Comparison of ENCODE assay signal across 8 mouse cellular contexts in the genomic region with DNA sequence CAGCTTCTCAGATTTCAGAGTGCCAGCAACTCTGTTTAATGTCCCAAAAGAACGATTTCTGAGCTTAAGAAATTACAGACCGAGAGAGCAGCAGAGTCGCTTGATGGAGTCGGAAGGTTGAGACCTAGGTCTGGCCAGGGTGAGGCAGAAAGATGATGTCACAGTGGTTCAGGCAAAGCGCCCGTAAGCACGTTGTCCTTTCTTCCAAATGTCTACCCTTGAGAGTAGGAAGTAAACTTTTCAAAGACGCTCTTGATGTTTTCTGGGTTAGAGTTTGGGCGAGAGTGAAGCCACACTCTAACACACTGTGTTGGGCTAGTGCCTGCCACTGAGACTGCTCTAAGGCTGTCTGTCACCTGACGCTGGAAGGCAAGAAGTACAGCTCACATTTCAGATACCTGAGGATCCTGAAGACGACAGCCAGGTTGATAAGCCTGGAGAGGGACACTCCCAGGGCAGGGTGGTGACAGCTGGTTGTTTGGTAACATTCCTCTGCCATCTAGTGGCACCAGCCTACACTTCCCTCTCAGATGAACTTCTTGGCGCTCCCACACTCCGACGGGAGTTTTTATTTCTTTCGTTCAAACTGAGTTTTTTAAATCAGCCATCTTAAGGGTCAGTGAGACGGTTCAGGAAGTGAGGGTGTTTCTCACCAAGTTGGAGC. TPM values are rescaled to one million over a fixed set of nuclear protein-coding genes. Genes with fewer than 3 reads are reported as not detected.
A peak's percentile ranks its signal among the peaks of the same experiment; 100 is the strongest.
DNase-seq lines count a peak whose midpoint lies in the region; ATAC-seq and TF ChIP-seq lines count a peak whose summit lies in the region.

No protein-coding gene starts in this region.

- no peaks in the 10 kb centered on the region for H3K27me3 ChIP-seq in kidney, adult 2 months (replicated peaks; ENCODE audit: control insufficient read depth, insufficient read depth, low read length)

- no peak for TF ChIP-seq POLR2A in kidney, adult 2 months (IDR thresholded peaks at IDR 0.05; ENCODE audit: low read depth, low read length)

- peak; percentile 88 for TF ChIP-seq CTCF in kidney, adult 2 months (conservative IDR thresholded peaks at IDR 0.05; ENCODE audit: insufficient read depth, insufficient read length, low read depth, low read length)

- no peaks in the 10 kb centered on the region for H3K36me3 ChIP-seq in kidney, adult 2 months (ENCODE audit: control insufficient read depth, insufficient read depth, low read length)

- intact Hi-C loops in gastrocnemius, postnatal 14 days (cut with DNase I; ENCODE audit: low total_unique reads): loop anchor here (5.0 to 10.0 kb wide), 2 partner anchors 210 to 352 kb away; no protein-coding TSS in a partner anchor

- H3K4me3 ChIP-seq in kidney, adult 2 months (ENCODE audit: insufficient read depth, low read depth, low read length): no peak overlapping the region

- ATAC-seq in inflammation-experienced regulatory T-cells, adult 6 months: no peak

- no peak overlapping the region for H3K27ac ChIP-seq in kidney, adult 2 months (ENCODE audit: insufficient read depth, low read depth, low read length)

- 23% methylated on average over 16 of the region's 16 CpGs for WGBS in kidney, adult 2 months

- H3K4me1 ChIP-seq in kidney, adult 2 months (ENCODE audit: control insufficient read depth, insufficient read depth, low read length): peaks cover 3% of the 10 kb centered on the region; the same call in 1 of the 2 replicates

- peak; percentile 67 for DNase-seq in urinary bladder, postnatal 14 days (ENCODE audit: low spot score)
- DNase-seq in urinary bladder, adult 2 months (ENCODE audit: low spot score): no peak
- DNase-seq in cerebellum, postnatal 14 days: peak; percentile 68 to 74
- DNase-seq in gastrocnemius, postnatal 14 days: peak; percentile 48
- DNase-seq in kidney, adult 2 months: peak; percentile 68
- peak; percentile 65 to 70 for DNase-seq in lung, adult 18-20 months
- DNase-seq in retina, embryonic 14.5 days (ENCODE audit: low spot score): peak; percentile 75

RNA-seq across cellular contexts. Expression of a gene that starts 45.1 kb away (rescaled TPM):
- 10.4 and 14.2 TPM in 2 replicates for polyA plus RNA-seq in urinary bladder, adult 2 months (2012; rRNA removed)
- total RNA-seq in gastrocnemius, postnatal 14 days (2021): 10 to 100 TPM; 21.8 to 22.5 TPM
- 3.9 and 4.7 TPM in 2 replicates for polyA plus RNA-seq in kidney, adult 2 months (2012; rRNA removed)
- polyA plus RNA-seq in inflammation-experienced regulatory T-cells, adult 6 months (2017; shearing (Covaris generic)): 10 to 100 TPM in 2 of 3 experiments, 1 to 10 TPM in 1; 8.1 to 12.1 (median 11.4) TPM

RNA-seq across cellular contexts. Expression of a gene that starts 49.2 kb away (rescaled TPM):
- 0.03 and 0.06 TPM in 2 replicates for polyA plus RNA-seq in urinary bladder, adult 2 months (2012; rRNA removed)
- total RNA-seq in gastrocnemius, postnatal 14 days (2021): not detected
- polyA plus RNA-seq in kidney, adult 2 months (2012; rRNA removed): 0.02 and 0.03 TPM in 2 replicates
- not detected for polyA plus RNA-seq in inflammation-experienced regulatory T-cells, adult 6 months (2017; shearing (Covaris generic))

RNA-seq across cellular contexts. Expression of a gene that starts 54.9 kb away (rescaled TPM):
- 1.0 TPM in 2 replicates for polyA plus RNA-seq in urinary bladder, adult 2 months (2012; rRNA removed)
- under 1 TPM; 0.27 to 0.53 TPM for total RNA-seq in gastrocnemius, postnatal 14 days (2021)
- polyA plus RNA-seq in kidney, adult 2 months (2012; rRNA removed): 2.7 and 3.4 TPM in 2 replicates
- polyA plus RNA-seq in inflammation-experienced regulatory T-cells, adult 6 months (2017; shearing (Covaris generic)): under 1 TPM in 1 of 3 experiments, not detected in 2; 0.20 TPM
